Mouse (Mus musculus) adrenal gland, postnatal 14 days (tissue): Measurements from ENCODE around the gene Siva1. TPM values are rescaled to one million over a fixed set of nuclear protein-coding genes. Genes with fewer than 3 reads are reported as not detected.

Experiments
- DNase-seq: peaks from one replicate; pipeline ENCODE4 v3.0.0; 2021; ENCODE audit warnings: mixed read lengths
- total RNA-seq: library from RNA; stranded (reverse); gene quantifications from 2 replicates; pipeline ENCODE4 v1.2.3, GENCODE M21; 2021

Gene Siva1
- total RNA-seq, 1 experiment from 2014 or later, result 48.4 TPM

DNA sequence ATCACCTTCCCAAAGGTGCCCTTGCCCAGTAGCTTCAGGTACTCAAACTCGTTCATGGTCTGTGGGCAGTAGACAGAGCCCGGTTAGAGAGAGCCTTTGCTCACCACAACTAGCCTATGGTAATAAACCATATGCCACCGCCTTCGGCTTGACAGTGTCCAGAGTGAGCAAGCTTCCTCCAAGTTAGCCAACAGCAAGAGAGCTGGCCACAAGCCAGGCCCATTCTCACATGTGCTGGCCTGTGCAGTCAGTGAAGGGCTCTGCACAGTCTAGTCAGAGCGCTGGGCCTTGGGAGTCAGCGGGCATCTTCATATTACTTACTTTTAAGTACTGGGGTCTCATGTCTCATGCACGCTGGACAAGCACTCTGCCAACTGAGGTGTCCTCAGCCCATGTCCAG lies 14.1 kb downstream of the Siva1 start:
- DNase-seq, result peak; percentile 80

DNA sequence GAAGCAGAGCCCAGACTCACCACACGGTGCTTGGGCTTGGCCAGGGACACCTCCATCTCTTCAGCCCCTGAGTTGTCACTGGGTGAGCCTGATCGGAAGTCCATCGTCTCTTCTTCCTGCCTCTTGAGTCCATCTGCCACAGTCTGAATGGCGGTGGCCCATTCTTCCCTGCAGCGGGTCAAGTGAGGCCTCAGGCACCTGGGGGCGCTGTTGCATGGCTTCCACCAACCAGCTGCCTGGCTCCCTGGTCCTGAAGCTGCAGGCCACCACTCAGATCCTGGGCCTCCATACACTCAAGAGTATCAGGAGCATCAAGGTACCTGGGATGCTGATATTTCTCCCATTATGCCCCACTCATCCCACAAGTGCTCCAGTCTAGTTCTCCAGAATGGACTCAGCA lies 14.6 kb downstream of the Siva1 start:
- peak; percentile 91 for DNase-seq

DNA sequence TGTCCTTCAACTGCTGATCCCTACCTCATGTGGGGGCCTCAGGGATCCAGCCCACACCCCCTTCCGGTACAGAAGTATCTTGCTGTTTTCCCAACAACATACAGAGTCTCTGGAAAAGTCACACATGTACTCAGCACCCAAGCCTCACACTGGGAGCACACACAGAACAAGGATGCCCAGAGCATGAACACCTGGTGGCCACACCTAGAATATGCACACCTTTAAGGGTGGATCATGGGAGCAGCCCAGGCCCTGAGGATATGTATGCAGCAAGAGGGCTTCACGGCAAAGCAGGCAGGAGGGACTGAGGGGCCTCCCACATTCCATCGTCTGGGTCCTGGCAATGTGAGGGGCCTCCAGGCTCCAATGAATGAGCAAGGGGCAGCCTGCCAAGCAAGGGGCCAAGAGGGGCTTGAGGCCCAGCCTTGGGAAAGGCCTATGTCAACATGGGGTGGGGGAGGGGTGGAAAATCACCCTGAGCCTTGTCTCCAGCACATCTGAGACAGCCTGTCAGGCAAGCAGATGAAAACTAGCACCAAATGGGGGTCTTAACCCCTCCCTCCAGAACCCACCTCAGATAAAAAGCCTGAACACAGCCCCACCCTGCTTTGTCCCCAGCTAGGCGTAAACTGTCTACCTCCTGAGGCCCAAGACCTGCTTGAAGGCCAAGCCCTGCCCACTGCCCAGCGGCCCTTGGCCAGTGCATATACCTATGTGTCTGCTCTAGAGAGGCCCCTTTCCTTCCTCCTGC lies 16.3 kb downstream of the Siva1 start:
- no peak for DNase-seq

DNA sequence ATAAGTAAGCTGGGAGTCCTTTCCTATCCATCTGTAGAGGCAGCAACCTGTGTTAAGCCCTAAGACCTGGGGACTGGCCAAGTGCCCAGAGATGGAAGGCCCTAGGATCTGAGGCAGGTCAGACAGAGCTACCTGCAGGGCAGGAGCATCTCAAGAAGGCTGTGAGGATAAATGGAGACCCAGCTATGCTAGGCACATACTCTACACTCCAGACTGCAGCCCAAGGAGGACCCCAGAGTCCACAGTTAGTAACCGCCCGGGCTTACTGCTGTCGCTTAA lies 16.8 kb downstream of the Siva1 start:
- DNase-seq, result no peak

DNA sequence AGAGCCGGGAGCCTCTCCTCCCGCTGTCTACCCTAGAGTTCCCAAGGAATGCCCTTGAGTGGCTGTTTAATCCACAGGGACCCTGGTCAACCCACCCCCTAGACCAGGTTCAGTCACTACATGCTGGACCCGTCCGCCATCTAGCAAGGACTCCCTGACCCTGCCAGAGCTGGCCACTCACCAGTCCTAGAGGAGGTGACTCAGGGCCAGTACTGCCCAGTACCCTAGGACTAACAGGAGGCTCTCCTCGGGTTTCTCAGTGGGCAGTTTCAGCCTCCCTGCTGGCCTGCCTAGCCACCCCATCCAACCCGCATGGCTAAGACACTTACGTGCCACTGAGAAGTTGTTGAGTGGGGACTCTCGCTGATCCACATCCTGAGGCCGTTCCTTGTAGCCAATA lies 17.4 kb downstream of the Siva1 start:
- DNase-seq, result no peak

DNA sequence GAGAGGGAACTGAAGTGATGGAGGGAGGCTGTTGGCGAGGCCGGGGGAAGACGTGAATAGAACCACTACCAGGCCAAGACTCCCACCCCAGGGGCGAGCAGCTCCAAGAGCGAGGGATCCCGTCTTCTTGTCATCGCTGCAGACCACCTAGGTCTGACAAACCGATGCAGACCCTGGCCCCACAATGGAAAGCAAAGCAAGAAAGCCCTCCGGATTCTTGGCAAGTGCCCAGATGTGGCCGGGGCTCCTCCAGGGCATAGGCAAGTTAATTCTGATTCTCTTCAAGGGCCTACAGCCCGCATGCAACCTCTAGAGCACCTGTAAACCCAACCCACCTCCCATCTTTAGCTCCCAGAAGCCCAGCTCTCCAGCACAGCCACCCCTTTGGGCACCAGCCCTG lies 18.8 kb downstream of the Siva1 start:
- no peak for DNase-seq

DNA sequence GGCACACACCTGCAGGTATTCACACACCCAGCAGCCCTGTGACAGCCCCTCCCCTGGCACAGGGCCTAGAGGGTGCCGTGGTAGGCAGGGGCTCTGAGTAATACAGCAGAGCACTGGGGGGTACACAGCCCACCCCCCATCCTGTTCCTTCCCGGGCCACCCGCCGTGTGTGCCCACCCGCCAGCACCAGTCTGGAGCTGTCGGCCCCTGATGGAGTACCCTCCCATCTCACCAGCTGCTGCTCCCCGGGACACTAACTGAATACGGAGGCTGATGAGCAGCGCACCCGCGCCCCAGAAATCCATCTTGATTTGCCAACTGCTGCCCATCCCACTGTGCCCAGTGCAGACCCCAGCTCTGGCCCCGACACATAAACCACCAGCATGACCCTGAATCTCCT lies 19.2 kb downstream of the Siva1 start:
- DNase-seq, result no peak

DNA sequence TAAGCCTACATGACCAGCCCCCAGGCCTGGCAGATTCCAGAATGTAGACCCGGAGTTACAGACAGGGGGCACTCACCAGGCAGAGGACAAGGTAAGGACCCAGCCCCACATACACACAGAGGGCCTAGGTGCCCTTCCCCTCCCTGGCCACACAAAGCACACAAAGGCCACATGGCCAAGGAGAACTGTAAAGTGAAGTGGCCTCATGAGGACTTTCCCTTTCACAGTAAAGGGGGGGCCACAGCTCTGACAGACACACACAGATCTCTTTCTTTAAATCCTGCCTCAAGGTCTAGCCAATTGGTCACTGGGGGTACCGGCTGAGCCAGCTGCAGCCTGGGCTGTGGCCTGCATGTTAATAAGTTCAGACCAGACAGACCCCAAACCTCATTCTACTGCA lies 19.6 kb downstream of the Siva1 start:
- no peak for DNase-seq

DNA sequence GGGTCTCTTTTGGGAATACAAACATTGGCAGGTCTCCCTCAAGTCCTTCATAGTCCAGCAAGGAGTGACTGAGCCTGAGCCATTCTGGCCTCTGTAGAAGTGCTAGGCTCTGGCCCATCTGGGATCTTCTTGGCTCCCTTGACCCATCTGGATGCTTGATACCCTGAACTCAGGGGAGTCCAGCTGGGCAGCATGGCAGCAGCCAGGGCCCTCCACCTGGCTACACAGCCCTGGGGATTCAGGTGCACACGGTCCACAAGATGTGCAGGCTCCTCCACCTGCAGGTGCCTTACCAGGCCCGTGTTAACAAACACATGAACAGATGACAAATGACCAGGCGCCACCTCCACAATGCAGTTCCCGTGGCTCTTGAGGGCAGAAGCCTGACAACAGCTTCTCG lies 20.2 kb downstream of the Siva1 start:
- no peak for DNase-seq

DNA sequence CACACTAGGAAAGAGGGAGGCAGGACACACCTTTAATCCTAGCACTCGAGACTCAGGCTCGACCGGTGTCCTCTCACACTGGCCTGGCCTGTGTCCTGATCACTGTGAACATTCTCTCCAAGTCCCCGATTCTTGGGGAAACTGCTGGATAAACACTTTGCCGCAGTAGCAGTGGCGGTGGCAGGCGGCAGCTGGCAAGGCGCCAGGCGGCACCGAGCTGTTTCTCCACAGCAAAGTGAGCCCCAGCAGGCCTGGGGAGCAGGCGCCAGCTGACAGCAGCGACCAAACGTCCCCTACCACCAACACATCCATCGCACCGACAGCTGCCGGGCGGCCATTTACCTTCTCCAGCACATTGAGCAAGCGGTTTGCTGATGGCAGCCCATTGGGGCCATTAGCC lies 21.0 kb downstream of the Siva1 start:
- DNase-seq, result peak; percentile 84

DNA sequence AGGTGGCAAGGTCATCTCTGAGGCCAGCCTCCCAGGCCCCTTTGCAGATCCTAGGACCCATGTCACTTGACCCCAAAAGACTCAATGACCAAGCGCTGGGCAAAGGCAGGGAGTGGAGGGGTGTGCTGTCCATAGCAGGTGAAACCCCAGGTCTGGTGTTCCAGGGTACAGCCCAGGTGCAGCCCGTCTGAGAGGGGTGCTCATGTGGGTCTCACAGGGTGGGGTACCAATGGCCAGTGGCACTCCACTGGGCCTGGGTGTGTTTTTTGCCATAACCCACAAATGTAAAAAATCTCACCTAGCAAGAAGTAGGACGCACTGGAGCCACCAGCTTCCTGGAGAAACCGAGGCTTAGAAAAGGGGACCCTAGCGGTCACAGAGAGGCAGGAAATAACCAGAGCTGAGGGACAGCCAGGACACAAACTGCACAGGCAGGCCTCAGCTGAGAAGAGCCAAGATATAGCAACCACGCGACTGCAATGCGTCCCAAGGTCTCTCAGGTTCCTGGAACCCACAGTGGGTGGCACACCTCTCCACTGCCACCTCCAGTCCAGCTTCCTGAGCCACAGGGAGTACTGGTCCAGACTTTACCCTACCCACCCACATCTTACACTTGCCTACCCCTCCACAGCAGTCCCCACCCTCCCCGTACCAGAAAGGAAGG lies 21.5 kb downstream of the Siva1 start:
- DNase-seq, result no peak

DNA sequence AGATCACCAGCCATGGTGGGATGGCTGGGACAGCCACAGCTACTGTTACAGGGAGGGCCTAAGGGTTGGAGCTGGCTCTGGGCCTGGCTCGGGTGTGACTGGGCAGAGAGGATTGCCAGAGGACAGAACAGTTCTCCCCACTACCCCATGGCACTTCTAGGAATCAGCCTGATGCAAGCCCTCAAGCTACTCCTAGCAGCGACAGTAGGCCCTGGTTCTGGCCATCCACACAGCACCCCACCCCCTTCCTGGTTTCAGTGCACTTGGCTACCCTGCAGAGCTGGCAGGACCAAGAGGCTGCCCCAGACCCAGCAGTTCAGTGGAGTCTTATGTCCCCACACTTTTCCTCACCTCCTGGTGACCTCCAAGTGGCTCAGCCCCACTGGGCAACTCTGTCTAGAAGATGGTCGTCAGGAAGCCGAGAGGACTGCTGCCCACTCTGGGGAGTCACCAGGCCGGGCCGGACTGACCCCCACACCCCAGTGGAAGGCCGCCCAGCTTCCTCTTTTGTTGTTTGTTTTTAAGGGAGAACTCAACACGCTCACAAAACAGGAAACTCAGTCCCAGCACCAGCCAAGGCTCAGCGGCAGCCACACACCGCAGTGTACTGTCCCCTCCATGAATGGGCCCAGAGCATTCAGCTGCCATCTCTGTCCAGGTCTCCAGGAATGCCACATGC lies 23.3 kb downstream of the Siva1 start:
- DNase-seq, result peak; percentile 71

DNA sequence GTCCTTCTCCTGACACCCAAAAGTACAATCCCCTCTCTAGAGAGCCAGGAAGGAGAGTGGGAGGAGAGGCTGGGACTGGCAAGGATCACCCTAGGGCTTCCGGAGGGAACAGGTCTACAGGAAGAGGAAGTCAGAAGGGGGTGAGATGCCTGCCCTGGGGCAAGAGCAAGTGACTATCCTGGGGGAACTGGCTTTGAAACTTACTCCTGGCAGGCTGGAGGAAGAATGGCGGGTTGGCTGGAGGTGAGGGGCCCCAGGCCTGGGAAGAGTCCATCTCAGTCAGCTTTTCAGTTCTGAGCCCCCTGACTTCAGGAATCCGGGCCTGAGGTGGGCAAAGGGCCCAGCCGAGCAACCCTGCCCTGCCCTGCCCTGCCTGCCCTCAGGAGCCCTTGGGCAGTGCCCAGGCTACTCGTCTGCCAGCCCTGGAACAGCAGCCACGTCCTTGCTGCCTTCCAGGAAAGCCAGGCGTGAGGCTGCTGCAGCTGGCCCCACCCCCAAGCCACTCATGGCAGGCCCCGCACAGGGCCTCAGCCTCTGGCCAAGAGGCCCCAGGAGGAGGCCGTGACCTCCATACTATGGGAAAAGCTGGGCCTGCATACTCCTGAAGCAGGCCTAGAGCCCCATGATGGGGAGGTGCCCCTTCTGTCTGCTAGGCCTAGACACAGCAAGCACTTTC lies 26.4 kb downstream of the Siva1 start:
- peak; percentile 93 for DNase-seq

DNA sequence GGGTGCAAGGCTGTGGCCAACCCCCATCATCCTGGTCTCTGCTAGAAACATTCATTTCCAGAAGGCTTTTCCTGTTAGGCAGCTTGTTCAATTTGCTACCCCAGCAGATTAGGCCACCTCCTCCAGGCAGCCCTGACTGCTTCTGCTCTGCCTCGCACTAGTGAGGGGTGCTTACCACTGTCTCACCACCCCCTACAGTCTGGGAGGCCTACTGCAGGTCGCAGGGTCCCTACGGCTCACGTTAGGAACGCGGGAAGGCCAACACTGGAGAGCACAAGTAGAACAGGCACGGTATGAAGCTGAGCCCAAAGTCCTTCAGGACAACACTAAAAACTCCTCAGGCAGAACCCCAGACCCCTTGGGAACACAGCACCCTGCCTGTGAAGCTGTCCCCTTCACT lies 27.4 kb downstream of the Siva1 start:
- peak; percentile 75 for DNase-seq

DNA sequence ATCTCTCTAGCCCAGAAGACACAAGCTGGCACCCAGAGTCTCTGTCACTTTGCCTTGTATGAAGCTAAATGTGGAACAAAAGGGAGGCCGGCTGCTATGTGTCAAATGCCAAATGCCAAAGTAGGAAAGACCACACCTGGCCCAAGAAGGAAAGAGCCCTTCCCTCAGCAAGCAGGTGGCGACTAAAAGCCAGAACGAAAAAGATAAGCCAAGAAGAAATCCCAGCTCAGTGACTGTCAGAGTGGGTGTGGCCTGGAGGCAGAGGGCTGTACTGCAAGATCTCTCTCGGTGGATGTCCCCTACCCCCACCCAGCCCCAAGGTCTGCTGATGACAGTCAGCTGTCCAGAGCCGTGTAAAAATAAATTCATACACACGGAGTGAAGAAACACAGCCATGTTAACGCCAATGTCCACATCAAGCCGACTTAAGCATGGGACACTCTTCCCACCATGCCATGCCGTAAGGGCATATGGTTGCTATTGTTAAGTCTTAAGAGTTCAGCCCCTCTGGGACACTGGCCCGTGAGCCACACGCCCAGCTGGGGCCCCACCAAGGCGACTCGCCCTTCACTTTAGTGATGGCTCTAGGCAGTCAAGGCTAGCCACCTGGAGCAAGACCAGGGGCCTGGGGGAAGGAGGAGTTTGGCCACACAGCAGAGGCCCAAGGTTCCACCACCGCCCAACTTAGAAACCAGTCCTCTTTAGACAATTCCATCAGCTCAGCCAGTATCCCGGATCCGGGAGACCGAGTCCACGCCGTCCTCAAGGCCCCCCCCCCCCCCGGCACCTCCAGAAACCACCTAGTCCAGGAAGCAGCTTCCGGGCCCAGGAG lies 28.5 kb downstream of the Siva1 start:
- peak; percentile 83 for DNase-seq

DNA sequence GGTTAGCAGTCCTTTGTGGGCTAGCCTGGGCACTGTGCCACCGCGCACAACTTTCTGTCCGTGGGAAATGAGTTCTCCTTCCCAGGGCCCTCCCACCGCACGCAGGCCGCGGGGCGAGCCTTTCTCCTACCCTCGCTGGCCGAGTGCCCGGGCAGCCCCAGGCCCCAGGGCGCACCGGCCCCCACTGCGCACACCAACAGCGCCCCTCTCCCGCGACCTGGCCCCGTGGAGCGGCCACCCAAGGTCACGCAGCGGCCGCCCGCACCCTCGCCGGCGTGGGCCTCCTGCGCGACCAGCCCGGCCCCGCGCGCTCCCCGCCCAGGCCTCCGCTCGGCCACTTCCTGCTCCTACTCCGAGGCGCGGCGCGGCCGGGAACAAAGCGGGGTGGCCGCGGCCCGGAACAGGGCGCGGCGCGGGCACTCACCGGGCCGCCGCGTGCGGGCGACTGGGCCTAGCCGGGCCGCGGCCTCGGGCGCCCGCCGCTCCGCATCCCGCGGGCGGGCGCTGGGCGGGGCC lies 29.2 kb downstream of the Siva1 start:
- no peak for DNase-seq

DNA sequence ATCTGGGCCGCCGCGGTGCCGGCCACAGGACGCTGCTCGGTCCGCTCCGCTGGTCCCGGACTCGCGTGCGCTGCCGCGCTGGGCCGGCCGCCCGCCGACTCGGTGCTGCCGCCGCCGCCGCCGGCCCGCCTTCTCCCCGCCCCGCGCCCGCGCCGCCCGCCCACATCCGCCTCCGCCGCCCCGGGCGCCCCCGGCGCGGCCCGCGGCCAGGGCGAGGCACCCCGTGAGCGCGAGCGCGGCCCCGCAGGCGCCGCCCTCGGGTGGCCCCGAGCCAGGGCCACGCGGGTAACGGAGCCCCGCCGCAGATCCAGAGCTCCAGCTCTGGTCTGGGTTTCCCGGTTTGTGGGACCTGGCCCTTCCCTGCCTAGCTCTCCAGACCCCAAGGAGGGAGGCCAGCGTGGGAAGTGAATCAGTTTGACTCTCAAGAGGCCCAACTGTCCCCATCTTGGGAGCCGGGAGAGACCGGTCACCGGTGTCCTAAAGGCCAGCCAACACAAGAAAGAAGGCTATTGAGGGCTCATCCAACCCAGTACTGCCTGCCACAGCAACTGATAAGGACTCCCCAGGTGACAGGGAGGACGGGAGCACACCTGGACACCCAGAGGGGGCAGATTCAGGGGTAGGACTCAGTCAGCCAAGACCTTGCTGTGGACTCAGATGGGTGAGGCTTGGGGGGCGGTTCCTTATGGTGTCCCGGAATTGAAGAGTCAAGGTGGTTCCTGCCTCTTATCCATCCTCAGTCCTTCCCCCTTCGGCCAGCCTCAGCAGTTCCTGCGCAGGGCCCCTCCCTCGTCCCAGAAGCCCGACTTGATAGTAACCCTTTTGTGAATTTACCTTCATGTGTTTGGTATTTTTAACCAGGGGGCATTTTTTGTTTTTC lies 29.9 kb downstream of the Siva1 start, which contains the start of gene Akt1:
Akt1 (minus strand) TSS at position 753 of the 880 bp plus-strand sequence.
- DNase-seq, result peak; percentile 77

DNA sequence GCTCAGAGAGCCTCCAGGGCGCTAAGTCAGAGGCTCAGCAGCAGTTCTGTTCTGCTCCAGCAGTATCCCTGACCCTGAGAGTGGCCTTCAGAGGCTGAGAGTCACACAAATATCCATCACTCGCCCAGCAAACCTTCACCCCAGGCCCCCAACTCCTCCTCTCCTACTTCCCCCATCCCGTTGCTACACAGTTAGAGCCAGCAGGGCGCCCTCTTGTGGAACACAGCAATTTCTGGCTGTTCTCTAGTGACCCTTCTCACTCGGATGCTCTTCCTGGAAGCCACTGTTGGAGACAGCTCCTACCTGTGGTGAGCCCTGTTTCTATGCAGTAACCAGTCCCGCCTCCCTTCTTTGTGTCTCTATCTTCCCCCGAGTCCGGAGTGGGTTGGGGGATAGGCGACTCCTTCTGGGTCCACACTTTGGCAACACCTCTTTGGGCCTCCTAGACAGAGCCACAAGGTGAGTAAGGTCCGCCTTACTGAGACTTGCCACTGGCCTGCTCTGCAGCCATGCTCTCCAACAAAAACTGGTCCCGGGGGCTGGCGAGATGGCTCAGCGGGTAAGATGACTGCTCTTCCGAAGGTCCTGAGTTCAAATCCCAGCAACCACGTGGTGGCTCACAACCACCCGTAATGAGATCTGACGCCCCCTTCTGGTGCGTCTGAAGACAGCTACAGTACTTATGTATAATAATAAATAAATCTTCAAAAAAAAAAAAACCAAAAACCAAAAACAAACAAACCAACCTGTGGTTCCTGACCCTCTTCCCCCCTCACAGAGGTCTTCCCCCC lies 31.0 kb downstream of the Siva1 start:
- DNase-seq, result peak; percentile 94

DNA sequence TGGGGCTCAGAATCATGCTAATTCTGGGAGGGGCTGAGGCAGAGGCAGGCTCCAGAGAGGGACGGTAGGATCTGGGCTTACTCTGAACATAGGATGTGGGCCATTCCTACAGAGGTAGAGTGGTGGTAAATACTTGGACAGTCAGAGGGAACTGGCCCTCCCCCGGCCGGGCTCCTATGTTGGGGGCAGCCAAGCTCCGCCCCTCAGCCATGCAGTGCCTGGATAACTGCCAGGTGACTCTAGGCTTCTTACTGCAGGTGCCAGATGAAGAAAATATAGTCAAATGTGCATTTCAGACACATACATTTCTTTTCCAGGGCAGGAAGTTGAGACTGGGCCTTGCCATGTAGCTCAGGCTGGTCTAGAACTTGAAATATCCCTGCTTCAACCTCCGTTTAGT lies 32.6 kb downstream of the Siva1 start:
- peak; percentile 75 for DNase-seq

DNA sequence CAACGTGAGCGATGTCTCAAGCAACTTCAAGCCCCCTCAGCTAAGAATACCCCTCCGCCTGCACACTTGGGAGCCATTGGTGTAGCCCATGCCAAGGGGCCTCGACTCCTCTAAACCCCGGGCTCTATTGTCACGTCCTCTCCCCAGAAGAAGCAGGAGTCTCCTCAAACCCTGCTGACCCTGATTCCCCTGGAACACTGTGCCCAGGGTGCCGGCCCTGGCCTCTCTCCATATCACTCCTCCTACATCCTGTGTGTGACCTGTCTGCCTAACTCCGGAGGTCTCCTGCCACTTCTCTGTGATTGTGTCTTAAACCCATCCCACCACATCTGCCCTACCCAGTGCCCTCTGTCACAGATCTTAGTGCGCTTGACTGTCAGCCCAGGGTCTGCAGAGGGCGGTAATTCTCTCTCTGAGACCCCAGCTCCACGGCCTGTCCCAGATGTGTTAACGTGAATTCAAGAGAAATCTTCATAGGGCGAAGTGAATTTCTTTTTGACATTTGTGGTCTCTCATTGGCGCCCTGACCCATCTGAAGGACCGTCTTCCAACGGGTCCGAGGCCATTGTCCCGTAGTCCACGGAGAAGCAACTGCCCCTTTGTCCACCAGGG lies 33.6 kb downstream of the Siva1 start:
- DNase-seq, result no peak
